Comparison of ENCODE assay signal across 8 mouse cellular contexts in the genomic region with DNA sequence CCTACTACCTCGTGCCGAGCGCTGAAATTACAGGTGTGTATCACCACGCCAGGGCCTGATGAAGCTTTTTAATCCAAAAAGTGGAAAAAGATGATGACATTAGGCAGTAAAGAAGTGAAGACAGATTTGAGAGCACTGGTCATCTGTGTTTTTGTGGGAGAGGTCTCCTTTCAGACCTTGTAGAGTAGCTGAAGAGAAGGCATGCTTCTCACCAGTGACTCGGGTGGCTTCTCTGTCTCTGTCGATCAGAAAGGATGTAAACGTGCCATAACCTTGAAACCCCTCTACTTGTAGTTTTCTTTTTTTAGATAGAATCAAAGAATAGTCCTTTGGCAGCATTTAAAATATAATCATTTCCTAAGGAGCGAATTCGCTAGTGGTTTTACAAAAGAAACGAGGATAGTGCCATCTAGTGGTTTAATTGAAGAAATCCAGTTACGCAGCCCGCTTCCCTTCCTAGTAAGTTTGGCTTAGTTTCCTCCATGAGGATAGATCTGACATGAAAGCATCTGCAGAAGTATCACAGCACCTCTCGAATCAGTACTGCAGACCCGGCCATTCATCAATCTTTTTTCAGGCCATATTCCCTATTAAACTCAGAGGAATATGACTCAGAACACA. TPM values are rescaled to one million over a fixed set of nuclear protein-coding genes. Genes with fewer than 3 reads are reported as not detected.
A peak's percentile ranks its signal among the peaks of the same experiment; 100 is the strongest.
DNase-seq lines count a peak whose midpoint lies in the region; ATAC-seq lines count a peak whose summit lies in the region.

No protein-coding gene starts in this region.

- no peaks in the 10 kb centered on the region for H3K9me3 ChIP-seq in heart, embryonic 11.5 days (replicated peaks; ENCODE audit: control insufficient read depth, low read length)
- no peaks in the 10 kb centered on the region for H3K9me3 ChIP-seq in heart, embryonic 14.5 days (ENCODE audit: control insufficient read depth, low read length)

- H3K27me3 ChIP-seq in heart, embryonic 11.5 days (ENCODE audit: control insufficient read depth, insufficient read depth, low read length): no peaks in the 10 kb centered on the region
- H3K27me3 ChIP-seq in heart, embryonic 14.5 days (ENCODE audit: control insufficient read depth, insufficient read depth, low read length): no peaks in the 10 kb centered on the region

- H3K4me1 ChIP-seq in heart, embryonic 11.5 days (ENCODE audit: control insufficient read depth, insufficient read depth, low read length): 0 out of 2 replicates have a peak, but pooled peaks cover 3% of the 10 kb centered on the region
- H3K4me1 ChIP-seq in heart, embryonic 14.5 days (ENCODE audit: control insufficient read depth in 2 of 2, insufficient read depth in 2 of 2, low read length in 2 of 2): no peaks in the 10 kb centered on the region

- no peak overlapping the region for H3K9ac ChIP-seq in heart, embryonic 11.5 days (ENCODE audit: low read depth, low read length)
- no peak overlapping the region for H3K9ac ChIP-seq in heart, embryonic 14.5 days (ENCODE audit: low read length)

- H3K36me3 ChIP-seq in heart, embryonic 11.5 days (ENCODE audit: control insufficient read depth, insufficient read depth, low read length): no peaks in the 10 kb centered on the region
- H3K36me3 ChIP-seq in heart, embryonic 14.5 days (ENCODE audit: control insufficient read depth, insufficient read depth, low read length): no peaks in the 10 kb centered on the region

- WGBS in heart, embryonic 11.5 days (ENCODE audit: insufficient replicate concordance): 30% methylated on average over 14 of the region's 14 CpGs
- WGBS in heart, embryonic 14.5 days: 31% methylated on average over 14 of the region's 14 CpGs

- DNase-seq in heart, adult 11 months: peak; percentile 71
- peak; percentile 54 for DNase-seq in MEL-GATA-1-ER (ENCODE audit: extremely low read depth, low read depth)
- peak; percentile 18 to 52 for DNase-seq in cerebellum, postnatal 36 days
- DNase-seq in layer of hippocampus, adult 9-10 months (ENCODE audit: low spot score): peak; percentile 62
- peak; percentile 72 for DNase-seq in mesoderm, embryonic 11.5 days (ENCODE audit: low read depth, low spot score)
- no peak for DNase-seq in ovary, postnatal 14 days (ENCODE audit: low spot score)

- H3K27ac ChIP-seq in heart, embryonic 11.5 days (ENCODE audit: low read depth, low read length): no peak overlapping the region
- no peak overlapping the region for H3K27ac ChIP-seq in heart, embryonic 14.5 days (replicated peaks in 1 of 2; ENCODE audit: control insufficient read depth in 1 of 2, insufficient read depth in 1 of 2, low read depth in 2 of 2, low read length in 2 of 2)

- H3K4me2 ChIP-seq in heart, embryonic 11.5 days: no peak overlapping the region
- peak overlapping the region; percentile 44 for H3K4me2 ChIP-seq in heart, embryonic 14.5 days (ENCODE audit: low read length)

- ATAC-seq in heart, embryonic 11.5 days (replicated peaks; ENCODE audit: insufficient number of reproducible peaks, low FRiP score, low TSS enrichment): no peak
- ATAC-seq in heart, embryonic 14.5 days (ENCODE audit: insufficient number of reproducible peaks, insufficient read depth, low FRiP score, low read depth): no peak

- no peak overlapping the region for H3K4me3 ChIP-seq in heart, embryonic 11.5 days (ENCODE audit: low read depth, low read length)
- no peak overlapping the region for H3K4me3 ChIP-seq in heart, embryonic 14.5 days (ENCODE audit: control insufficient read depth in 1 of 2, insufficient read depth in 1 of 2, low read depth in 1 of 2, low read length in 2 of 2)

RNA-seq across cellular contexts. Expression of gene Cetn3, which starts 21.2 kb away (rescaled TPM):
- 220 and 240 TPM in 2 replicates for polyA plus RNA-seq in heart, embryonic 11.5 days (2014; fragmentation: Nextera tagmentation; extraction: Ambion mirVana)
- polyA plus RNA-seq in heart, embryonic 14.5 days (2014; fragmentation: Nextera tagmentation; extraction: Ambion mirVana): 226 and 231 TPM in 2 replicates

RNA-seq across cellular contexts. Expression of gene Mblac2, which starts 50.5 kb away (rescaled TPM):
- 6.1 and 6.6 TPM in 2 replicates for polyA plus RNA-seq in heart, embryonic 11.5 days (2014; fragmentation: Nextera tagmentation; extraction: Ambion mirVana)
- 8.4 and 10.3 TPM in 2 replicates for polyA plus RNA-seq in heart, embryonic 14.5 days (2014; fragmentation: Nextera tagmentation; extraction: Ambion mirVana)

RNA-seq across cellular contexts. Expression of gene Polr3g, which starts 50.9 kb away (rescaled TPM):
- 22.5 and 26.2 TPM in 2 replicates for polyA plus RNA-seq in heart, embryonic 11.5 days (2014; fragmentation: Nextera tagmentation; extraction: Ambion mirVana)
- 15.8 and 16.9 TPM in 2 replicates for polyA plus RNA-seq in heart, embryonic 14.5 days (2014; fragmentation: Nextera tagmentation; extraction: Ambion mirVana)
